Mouse (Mus musculus) neural tube, embryonic 15.5 days (tissue): ENCODE measurements around the gene Fcrl5. TPM values are rescaled to one million over a fixed set of nuclear protein-coding genes. Genes with fewer than 3 reads are reported as not detected.

ENCODE experiments used
- ATAC-seq: fragments of 200-750 bp; cut with Nextera tagmentation; 2 replicates; pipeline ENCODE4 v1.8.0; 2017; ENCODE audit warnings: mild to moderate bottlenecking, moderate TSS enrichment, moderate library complexity; ENCODE audit not compliant: low FRiP score
- H3K27ac ChIP-seq: fragments of 300-500 bp; sonication (generic); replicated peaks from 2 replicates; pipeline ENCODE4 v1.5.1; 2015; ENCODE audit warnings: mild to moderate bottlenecking, inconsistent platforms
- H3K27me3 ChIP-seq: fragments of 300-500 bp; sonication (generic); replicated peaks from 2 replicates; pipeline ENCODE4 v1.6.1; 2015; ENCODE audit warnings: inconsistent platforms
- H3K36me3 ChIP-seq: fragments of 300-500 bp; sonication (generic); 2 replicates; pipeline ENCODE4 v1.6.1; 2015; ENCODE audit warnings: inconsistent platforms
- H3K4me1 ChIP-seq: fragments of 300-500 bp; sonication (generic); 2 replicates; pipeline ENCODE4 v1.6.1; 2015; ENCODE audit warnings: inconsistent platforms
- H3K4me2 ChIP-seq: fragments of 300-500 bp; sonication (generic); 2 replicates; pipeline ENCODE4 v1.6.1; 2015; ENCODE audit warnings: inconsistent platforms, mild to moderate bottlenecking, moderate library complexity
- H3K4me3 ChIP-seq: fragments of 300-500 bp; sonication (generic); replicated peaks from 2 replicates; pipeline ENCODE4 v1.5.1; 2015; ENCODE audit warnings: mild to moderate bottlenecking, inconsistent platforms
- H3K9ac ChIP-seq: fragments of 300-500 bp; sonication (generic); replicated peaks from 2 replicates; pipeline ENCODE4 v1.6.1; 2015; ENCODE audit warnings: mild to moderate bottlenecking, inconsistent platforms
- H3K9me3 ChIP-seq: fragments of 300-500 bp; sonication (generic); replicated peaks from 2 replicates; pipeline ENCODE4 v1.6.1; 2016; ENCODE audit warnings: inconsistent platforms
- WGBS: fragments of 180-500 bp; shearing (Covaris S2); methylation state at CpG from one replicate; pipeline ENCODE4 v1.1.7; 2015; ENCODE audit warnings: mixed read lengths; 5-methylcytosine and 5-hydroxymethylcytosine counted together
- polyA plus RNA-seq: library from polyadenylated mRNA; unstranded; fragments of >200 nt; fragmentation: Nextera tagmentation; extraction: Ambion mirVana; gene quantifications from 2 replicates; pipeline ENCODE4 v1.2.1, GENCODE M21; 2015

Gene Fcrl5
- polyA plus RNA-seq, result not detected in 2 replicates

- H3K27ac ChIP-seq, result no peak within 1 kb of the TSS
- no peaks in the 10 kb centered on the region for H3K27me3 ChIP-seq
- H3K9me3 ChIP-seq, result no peaks in the 10 kb centered on the region
- H3K36me3 ChIP-seq, result no peaks in the 10 kb centered on the region
- 96% methylated on average over 5 of the region's 5 CpGs for WGBS
- no peaks in the 10 kb centered on the region for H3K4me1 ChIP-seq
- no peak within 1 kb of the TSS for H3K9ac ChIP-seq
- no peak within 1 kb of the TSS for H3K4me2 ChIP-seq
- ATAC-seq, result no peak
- H3K4me3 ChIP-seq, result no peak within 1 kb of the TSS
Measured at GRCm38 (mm10) chr3:87435479-87435878, at the start of gene Fcrl5. Gene Fcrl5 (plus strand): TSS chr3:87435773.

DNA sequence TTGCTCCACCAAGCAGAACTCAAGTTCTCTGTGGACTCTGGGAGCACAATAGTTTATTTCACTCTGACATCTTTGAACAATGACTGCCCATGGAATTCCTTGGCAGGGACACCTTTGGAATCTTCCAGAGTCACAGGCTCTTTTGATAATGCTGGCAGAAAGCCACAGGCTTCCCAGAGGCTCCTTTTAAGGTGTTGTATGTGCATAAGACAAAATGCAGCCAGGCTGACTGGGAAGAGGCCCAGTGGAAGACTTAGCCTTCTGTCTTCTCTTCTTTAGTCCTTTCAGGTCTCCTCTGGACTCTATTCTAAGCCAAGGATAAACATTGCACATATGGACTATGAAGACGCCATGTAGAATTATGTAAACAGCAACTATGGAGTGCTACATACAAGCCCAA is 44.6 kb upstream of the Fcrl5 start:
- Histone ChIP-seq H3K27ac (no peak overlapping the region), H3K9me3 (no peaks in the 10 kb centered on the region), H3K4me1 (no peaks in the 10 kb centered on the region), H3K9ac (no peak overlapping the region), H3K4me3 (no peak overlapping the region), H3K27me3 (no peaks in the 10 kb centered on the region), H3K4me2 (no peak overlapping the region), H3K36me3 (no peaks in the 10 kb centered on the region)
- ATAC-seq, result no peak
- whole genome bisulfite sequencing, result 74% methylated on average over 1 of the region's 1 CpGs

- Histone ChIP-seq H3K4me3 (no peak overlapping the region), H3K9me3 (no peaks in the 10 kb centered on the region), H3K9ac (no peak overlapping the region), H3K36me3 (no peaks in the 10 kb centered on the region), H3K4me1 (no peaks in the 10 kb centered on the region), H3K27me3 (no peaks in the 10 kb centered on the region), H3K27ac (no peak overlapping the region), H3K4me2 (no peak overlapping the region)
- no peak for ATAC-seq
- WGBS, result 70% methylated on average over 4 of the region's 4 CpGs
Measured at GRCm38 (mm10) chr3:87398809-87399208, 36.8 kb upstream of the Fcrl5 start.

- 79% methylated on average over 4 of the region's 4 CpGs for WGBS
- no peak for ATAC-seq
- H3K4me1 ChIP-seq, result no peaks in the 10 kb centered on the region
Measured at GRCm38 (mm10) chr3:87399906-87400305, 35.7 kb upstream of the Fcrl5 start.

GRCm38 (mm10) chr3:87401321-87401720 is 34.3 kb upstream of the Fcrl5 start:
- 68% methylated on average over 5 of the region's 5 CpGs for WGBS
- no peak for ATAC-seq
- no peak overlapping the region for H3K4me2 ChIP-seq

More at GRCm38 (mm10) chr3:87399906-87400305, 35.7 kb upstream of the Fcrl5 start:
- Histone ChIP-seq H3K36me3 (no peaks in the 10 kb centered on the region), H3K9ac (no peak overlapping the region), H3K27ac (no peak overlapping the region), H3K27me3 (no peaks in the 10 kb centered on the region), H3K4me2 (no peak overlapping the region), H3K9me3 (no peaks in the 10 kb centered on the region), H3K4me3 (no peak overlapping the region)

DNA sequence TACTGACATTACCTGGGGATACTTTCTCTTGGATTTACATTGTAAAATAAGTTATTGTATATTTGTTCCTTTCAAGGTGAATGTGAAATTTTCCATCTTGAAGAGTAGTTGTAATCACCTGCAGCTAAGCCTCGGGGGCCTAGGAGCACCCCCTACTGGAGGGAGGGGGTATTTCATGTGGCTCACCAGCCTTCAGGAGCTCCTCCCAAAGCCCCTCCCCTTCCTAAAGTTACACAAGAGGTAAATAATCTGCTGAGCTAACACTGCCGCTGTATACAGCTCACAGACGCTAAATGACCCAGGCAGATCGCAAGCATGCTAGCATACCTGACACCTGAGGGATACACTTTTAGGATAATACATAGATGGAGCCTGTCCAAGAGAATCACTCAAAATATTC is 27.4 kb upstream of the Fcrl5 start:
- Histone ChIP-seq H3K27ac (no peak overlapping the region), H3K9me3 (no peaks in the 10 kb centered on the region), H3K4me3 (no peak overlapping the region), H3K36me3 (no peaks in the 10 kb centered on the region), H3K27me3 (no peaks in the 10 kb centered on the region), H3K4me2 (no peak overlapping the region), H3K4me1 (peaks cover 4% of the 10 kb centered on the region), H3K9ac (no peak overlapping the region)
- WGBS, result 26% methylated on average over 4 of the region's 4 CpGs
- ATAC-seq, result no peak

More at GRCm38 (mm10) chr3:87401321-87401720, 34.3 kb upstream of the Fcrl5 start:
- no peaks in the 10 kb centered on the region for H3K36me3 ChIP-seq
- H3K4me1 ChIP-seq, result no peaks in the 10 kb centered on the region
- H3K9me3 ChIP-seq, result no peaks in the 10 kb centered on the region
- H3K9ac ChIP-seq, result no peak overlapping the region
- no peak overlapping the region for H3K4me3 ChIP-seq
- no peak overlapping the region for H3K27ac ChIP-seq
- H3K27me3 ChIP-seq, result no peaks in the 10 kb centered on the region

DNA sequence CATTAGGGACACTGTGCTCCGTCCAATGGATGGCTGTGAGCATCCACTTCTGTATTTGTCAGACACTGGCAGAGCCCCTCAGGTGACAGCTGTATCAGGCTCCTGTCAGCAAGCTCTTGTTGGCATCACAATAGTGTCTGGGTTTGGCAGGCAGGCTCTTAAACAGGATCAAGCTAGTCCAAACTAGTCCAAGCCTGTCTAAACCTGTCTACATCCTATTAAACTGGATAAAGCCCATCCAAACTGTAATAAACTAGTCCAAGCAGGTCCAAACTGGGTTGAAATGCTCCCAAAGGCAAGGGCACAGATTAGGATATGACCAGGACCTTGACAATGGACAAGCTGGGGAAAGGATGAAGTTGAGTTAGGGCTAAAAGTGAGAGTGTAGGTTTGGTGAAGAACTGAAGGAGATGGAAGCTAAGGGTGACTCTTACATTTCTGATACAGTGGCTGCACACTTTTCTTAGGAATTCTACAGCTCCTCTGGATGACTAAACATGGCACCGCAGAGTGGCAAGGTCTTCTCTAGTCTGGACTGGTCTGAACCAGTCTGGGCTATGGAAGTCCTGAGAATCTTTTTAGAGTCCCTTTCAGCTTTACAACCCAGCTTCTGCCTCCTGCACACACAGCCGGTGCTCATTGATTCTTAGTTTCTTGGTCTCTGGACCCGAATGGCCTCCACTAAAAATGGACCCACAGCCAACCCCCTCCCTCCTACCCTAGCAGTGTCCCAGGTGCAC is 26.2 kb upstream of the Fcrl5 start:
- no peak overlapping the region for H3K9ac ChIP-seq
- no peaks in the 10 kb centered on the region for H3K9me3 ChIP-seq
- ATAC-seq, result no peak
- peaks cover 4% of the 10 kb centered on the region for H3K4me1 ChIP-seq
- H3K4me2 ChIP-seq, result no peak overlapping the region
- WGBS, result 83% methylated on average over 4 of the region's 4 CpGs
- no peak overlapping the region for H3K4me3 ChIP-seq
- no peaks in the 10 kb centered on the region for H3K36me3 ChIP-seq
- no peaks in the 10 kb centered on the region for H3K27me3 ChIP-seq
- H3K27ac ChIP-seq, result no peak overlapping the region

- Histone ChIP-seq H3K36me3 (no peaks in the 10 kb centered on the region), H3K4me3 (no peak overlapping the region), H3K4me2 (no peak overlapping the region), H3K9ac (no peak overlapping the region), H3K4me1 (peaks cover 4% of the 10 kb centered on the region), H3K9me3 (no peaks in the 10 kb centered on the region), H3K27ac (no peak overlapping the region), H3K27me3 (no peaks in the 10 kb centered on the region)
- no peak for ATAC-seq
- 83% methylated on average over 6 of the region's 6 CpGs for WGBS
Measured at GRCm38 (mm10) chr3:87410605-87411004, 25.0 kb upstream of the Fcrl5 start.

GRCm38 (mm10) chr3:87411150-87411549 is 24.4 kb upstream of the Fcrl5 start:
- H3K9ac ChIP-seq, result no peak overlapping the region
- no peak overlapping the region for H3K27ac ChIP-seq
- H3K9me3 ChIP-seq, result no peaks in the 10 kb centered on the region
- no peak overlapping the region for H3K4me3 ChIP-seq
- ATAC-seq, result no peak
- no peaks in the 10 kb centered on the region for H3K36me3 ChIP-seq
- H3K27me3 ChIP-seq, result no peaks in the 10 kb centered on the region
- 5% methylated on average over 12 of the region's 12 CpGs for WGBS
- H3K4me1 ChIP-seq, result peaks cover 4% of the 10 kb centered on the region
- peak overlapping the region; percentile 34 for H3K4me2 ChIP-seq

GRCm38 (mm10) chr3:87420645-87421044 is 14.9 kb upstream of the Fcrl5 start:
- Histone ChIP-seq H3K4me3 (no peak overlapping the region), H3K36me3 (no peaks in the 10 kb centered on the region), H3K27ac (no peak overlapping the region), H3K4me1 (no peaks in the 10 kb centered on the region), H3K9me3 (no peaks in the 10 kb centered on the region), H3K4me2 (no peak overlapping the region), H3K9ac (no peak overlapping the region), H3K27me3 (no peaks in the 10 kb centered on the region)
- WGBS, result 63% methylated on average over 1 of the region's 1 CpGs
- no peak for ATAC-seq

DNA sequence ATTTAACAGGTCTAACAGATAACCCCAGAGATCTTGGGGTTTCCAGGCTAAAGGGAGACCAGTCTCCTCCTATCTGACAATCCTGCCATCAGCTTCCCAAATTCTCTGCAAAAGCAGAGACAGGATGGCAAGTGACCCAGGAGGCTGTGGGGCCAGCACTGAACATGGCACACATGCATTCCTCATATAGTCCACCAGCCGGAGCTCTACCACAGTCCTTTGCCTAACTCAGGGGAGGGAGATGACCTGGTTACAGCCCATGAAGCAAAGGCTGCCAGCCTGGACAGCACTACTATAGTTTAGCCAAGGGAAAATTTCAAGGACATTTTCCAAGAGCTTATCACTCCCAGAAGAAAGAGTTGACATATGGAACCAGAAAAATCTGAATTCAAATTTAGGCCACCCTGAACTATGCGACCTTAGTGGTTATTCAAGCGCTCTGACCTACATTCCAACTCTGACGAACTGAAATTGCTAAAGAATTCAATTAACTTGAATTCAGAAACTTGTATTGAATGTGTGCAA is 13.1 kb upstream of the Fcrl5 start:
- Histone ChIP-seq H3K9me3 (no peaks in the 10 kb centered on the region), H3K4me1 (no peaks in the 10 kb centered on the region), H3K9ac (no peak overlapping the region), H3K36me3 (no peaks in the 10 kb centered on the region), H3K4me2 (no peak overlapping the region), H3K27ac (no peak overlapping the region), H3K4me3 (no peak overlapping the region), H3K27me3 (no peaks in the 10 kb centered on the region)
- no peak for ATAC-seq
- 80% methylated on average over 4 of the region's 4 CpGs for WGBS

GRCm38 (mm10) chr3:87440586-87440985 is 5.0 kb downstream of the Fcrl5 start:
- H3K4me2 ChIP-seq, result no peak overlapping the region
- 84% methylated on average over 1 of the region's 1 CpGs for WGBS
- ATAC-seq, result no peak
- no peak overlapping the region for H3K4me3 ChIP-seq
- no peaks in the 10 kb centered on the region for H3K4me1 ChIP-seq
- no peak overlapping the region for H3K9ac ChIP-seq
- H3K36me3 ChIP-seq, result no peaks in the 10 kb centered on the region
- H3K27ac ChIP-seq, result no peak overlapping the region
- H3K27me3 ChIP-seq, result no peaks in the 10 kb centered on the region
- H3K9me3 ChIP-seq, result no peaks in the 10 kb centered on the region
